Mouse (Mus musculus) lung, adult 18-20 months (tissue): ENCODE data around the gene Shmt2.

Experiments
- DNase-seq, 2 experiments: peaks; one replicate each; pipeline ENCODE4 v3.0.0; 2022; ENCODE audit warnings: mixed read lengths in 2 of 2

The Shmt2 gene

DNA sequence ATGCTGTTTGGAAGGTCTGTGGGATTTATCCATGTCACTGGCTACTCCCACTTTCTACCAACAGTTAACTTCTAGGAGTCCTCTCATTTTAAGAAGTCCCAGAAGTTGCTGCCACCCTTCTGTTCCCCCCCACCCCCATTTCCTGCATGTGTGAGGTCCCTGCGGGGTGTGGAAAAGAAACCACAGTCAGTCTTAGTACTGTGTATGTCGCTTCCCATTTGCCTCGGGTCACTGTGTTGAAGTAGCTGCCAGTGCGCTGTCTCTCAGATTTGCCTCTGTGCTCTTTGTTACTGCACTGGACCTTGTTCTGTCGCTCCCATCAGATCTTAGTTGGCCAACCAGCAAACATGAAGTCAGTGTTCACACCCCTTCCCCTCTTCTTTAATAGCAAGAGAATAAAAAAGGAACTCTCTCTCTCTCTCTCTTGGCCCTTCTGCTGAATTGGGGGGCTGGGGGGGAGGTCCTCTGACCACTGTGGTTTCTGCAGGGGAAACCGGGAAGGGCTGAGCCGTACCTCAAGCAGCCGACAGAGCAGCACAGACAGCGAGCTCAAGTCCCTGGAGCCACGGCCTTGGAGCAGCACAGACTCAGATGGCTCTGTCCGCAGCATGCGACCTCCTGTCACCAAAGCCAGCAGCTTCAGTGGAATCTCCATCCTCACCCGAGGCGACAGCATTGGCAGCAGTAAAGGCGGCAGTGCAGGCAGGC lies 50.8 kb downstream of the Shmt2 start:
- DNase-seq = no peak
